Mouse (Mus musculus): ENCODE data around the gene Pi16.

DNA sequence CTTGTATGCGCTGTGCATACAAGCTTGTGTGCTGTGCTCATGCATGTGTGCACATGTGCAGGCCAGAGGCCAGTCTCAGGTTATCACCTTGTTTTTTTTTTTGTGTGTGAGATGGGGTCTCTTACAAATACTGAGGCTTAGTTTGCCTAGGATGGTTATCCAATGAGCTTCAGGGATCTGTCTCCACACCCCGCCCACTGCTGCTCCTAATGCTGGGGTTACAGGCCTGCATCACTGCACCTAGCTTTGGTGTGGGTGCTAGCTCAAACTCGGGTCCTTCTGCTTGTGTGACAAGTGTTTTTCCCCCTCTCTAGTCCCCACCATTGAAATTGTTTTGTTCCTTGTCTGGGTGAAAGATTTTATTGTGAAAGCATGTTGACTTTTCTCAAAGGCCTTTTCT lies 12.7 kb downstream of the Pi16 start:
- TF ChIP-seq CTCF (IDR thresholded peaks at IDR 0.05; ENCODE audit: control insufficient read depth, insufficient read depth, insufficient replicate concordance, low read depth, low read length) = no peak
- TF ChIP-seq POLR2A (IDR thresholded peaks at IDR 0.05; ENCODE audit: control insufficient read depth, low read depth, low read length) = no peak
